Mouse (Mus musculus): Measurements from ENCODE around the gene Ptn. TPM values are rescaled to one million over a fixed set of nuclear protein-coding genes. Genes with fewer than 3 reads are reported as not detected.

The Ptn gene
- total and polyA plus RNA-seq, 2 experiments: not detected

DNA sequence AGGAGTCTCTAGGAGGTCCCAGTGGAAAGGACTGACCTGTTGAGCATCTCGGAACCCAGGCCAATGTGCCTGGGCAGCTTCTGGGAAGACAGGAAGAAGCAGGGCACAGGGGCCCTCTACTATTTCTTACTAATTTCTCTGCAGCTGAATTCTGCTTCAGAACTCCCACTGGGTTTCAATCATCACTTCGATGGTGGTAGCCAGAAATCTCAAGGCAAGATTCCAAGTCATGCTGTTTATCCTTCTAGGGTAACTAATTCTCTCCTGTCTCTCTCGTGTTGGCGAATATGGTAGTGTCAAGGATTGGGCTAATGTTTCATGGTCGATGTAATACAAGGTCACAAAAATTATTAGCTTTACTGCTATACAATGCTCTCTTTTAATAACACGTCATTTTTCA lies 34.2 kb upstream of the Ptn start:
- TF ChIP-seq CTCF (IDR thresholded peaks at IDR 0.05; ENCODE audit: low read depth, low read length) (no peak), POLR2A (IDR thresholded peaks at IDR 0.05; ENCODE audit: extremely low read depth, insufficient read depth, low read length) (no peak)
- WGBS: 83% methylated on average over 6 of the region's 6 CpGs
- H3K27me3 ChIP-seq (ENCODE audit: control insufficient read depth, insufficient read depth, low read length): no peaks in the 10 kb centered on the region
- no peaks in the 10 kb centered on the region for H3K79me2 ChIP-seq (ENCODE audit: control insufficient read depth, insufficient read depth, low read length)
- H3K36me3 ChIP-seq (ENCODE audit: control insufficient read depth, insufficient read depth, low read length): no peaks in the 10 kb centered on the region
- no peak overlapping the region for H3K4me3 ChIP-seq (ENCODE audit: insufficient read depth, low read depth, low read length)
- no peak for DNase-seq (ENCODE audit: extremely low read depth, low read depth, low spot score)
- no peak overlapping the region for H3K9ac ChIP-seq (ENCODE audit: low read depth, low read length)
- no peaks in the 10 kb centered on the region for H3K4me1 ChIP-seq (ENCODE audit: control insufficient read depth, insufficient read depth, low read length)
- H3K27ac ChIP-seq (replicated peaks; ENCODE audit: insufficient read depth, low read depth, low read length): no peak overlapping the region

DNA sequence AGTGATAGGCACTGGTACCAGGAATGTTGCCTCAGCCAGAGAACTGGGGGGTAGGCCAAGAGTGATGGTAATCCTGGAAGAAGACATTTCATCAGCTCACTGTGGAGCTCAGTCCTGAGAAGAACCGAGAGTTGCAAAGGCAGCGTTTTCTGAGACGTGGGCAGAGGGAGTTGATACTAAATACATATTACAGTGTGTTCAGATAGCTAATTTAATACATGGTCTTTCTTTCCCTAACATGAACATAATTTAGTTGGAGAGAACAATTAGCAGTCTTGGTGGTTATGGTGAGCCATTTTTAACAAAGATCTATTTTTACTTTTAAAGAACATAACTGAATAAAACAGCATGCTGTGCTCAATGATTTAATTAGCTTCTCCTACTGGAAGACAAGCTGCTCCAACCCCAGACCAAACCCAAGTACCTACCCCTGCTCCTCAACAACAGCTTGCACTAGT lies 33.0 kb upstream of the Ptn start:
- TF ChIP-seq CTCF (IDR thresholded peaks at IDR 0.05; ENCODE audit: low read depth, low read length) (no peak), POLR2A (IDR thresholded peaks at IDR 0.05; ENCODE audit: extremely low read depth, insufficient read depth, low read length) (no peak)
- H3K4me3 ChIP-seq (ENCODE audit: insufficient read depth, low read depth, low read length): no peak overlapping the region
- H3K9ac ChIP-seq (ENCODE audit: low read depth, low read length): no peak overlapping the region
- H3K27ac ChIP-seq (replicated peaks; ENCODE audit: insufficient read depth, low read depth, low read length): no peak overlapping the region
- no peaks in the 10 kb centered on the region for H3K79me2 ChIP-seq (ENCODE audit: control insufficient read depth, insufficient read depth, low read length)
- no peaks in the 10 kb centered on the region for H3K4me1 ChIP-seq (ENCODE audit: control insufficient read depth, insufficient read depth, low read length)
- H3K27me3 ChIP-seq (ENCODE audit: control insufficient read depth, insufficient read depth, low read length): no peaks in the 10 kb centered on the region
- no peak for DNase-seq (ENCODE audit: extremely low read depth, low read depth, low spot score)
- WGBS: 92% methylated on average over 3 of the region's 3 CpGs
- H3K36me3 ChIP-seq (ENCODE audit: control insufficient read depth, insufficient read depth, low read length): no peaks in the 10 kb centered on the region

DNA sequence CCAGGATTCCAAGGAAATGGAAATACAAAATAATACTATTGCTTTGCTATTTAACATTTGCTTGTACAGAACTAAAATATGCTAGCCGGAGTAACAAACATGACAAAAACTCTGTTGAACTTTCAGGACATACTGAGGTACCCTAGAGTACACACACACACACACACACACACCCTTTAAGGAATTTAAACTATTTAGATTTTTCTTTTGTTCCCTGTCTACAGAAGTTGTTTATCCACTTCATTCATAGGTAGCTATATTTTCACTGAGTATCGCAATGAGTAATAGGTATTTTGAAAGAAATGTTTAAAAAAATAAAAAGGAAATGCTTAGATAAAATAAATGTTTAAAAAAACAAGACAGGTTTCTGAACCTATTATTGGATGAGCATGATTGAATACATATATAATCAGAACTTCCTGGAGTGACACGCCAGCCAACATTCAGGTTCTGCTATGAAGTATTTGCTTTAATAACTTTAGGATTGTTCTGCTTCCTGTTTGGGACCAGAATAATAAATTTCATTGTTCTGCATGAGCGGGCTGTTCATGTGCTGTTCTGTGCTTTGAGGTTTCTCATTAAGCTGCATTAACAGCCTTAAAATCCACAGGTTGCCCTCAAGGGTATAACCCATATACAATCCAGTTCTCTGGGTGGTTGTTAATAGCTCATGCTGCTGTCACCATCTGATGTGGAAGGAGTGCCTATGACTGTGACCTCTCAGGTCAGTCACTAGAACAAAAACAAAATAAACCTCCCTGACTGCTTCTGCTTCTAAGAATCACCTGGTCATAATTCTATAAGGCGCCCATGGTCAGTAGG lies 32.3 kb upstream of the Ptn start:
- H3K27me3 ChIP-seq (ENCODE audit: control insufficient read depth, insufficient read depth, low read length): no peaks in the 10 kb centered on the region
- no peak for DNase-seq (ENCODE audit: extremely low read depth, low read depth, low spot score)
- TF ChIP-seq POLR2A (IDR thresholded peaks at IDR 0.05; ENCODE audit: extremely low read depth, insufficient read depth, low read length): no peak
- TF ChIP-seq CTCF (IDR thresholded peaks at IDR 0.05; ENCODE audit: low read depth, low read length): no peak
- no peaks in the 10 kb centered on the region for H3K4me1 ChIP-seq (ENCODE audit: control insufficient read depth, insufficient read depth, low read length)
- 88% methylated on average over 5 of the region's 5 CpGs for WGBS
- no peaks in the 10 kb centered on the region for H3K36me3 ChIP-seq (ENCODE audit: control insufficient read depth, insufficient read depth, low read length)
- H3K9ac ChIP-seq (ENCODE audit: low read depth, low read length): no peak overlapping the region
- H3K27ac ChIP-seq (replicated peaks; ENCODE audit: insufficient read depth, low read depth, low read length): no peak overlapping the region
- no peaks in the 10 kb centered on the region for H3K79me2 ChIP-seq (ENCODE audit: control insufficient read depth, insufficient read depth, low read length)
- no peak overlapping the region for H3K4me3 ChIP-seq (ENCODE audit: insufficient read depth, low read depth, low read length)

GRCm38 (mm10) chr6:36841701-36842100 lies 31.7 kb upstream of the Ptn start:
- Histone ChIP-seq H3K9ac (ENCODE audit: low read depth, low read length) (no peak overlapping the region), H3K79me2 (ENCODE audit: control insufficient read depth, insufficient read depth, low read length) (no peaks in the 10 kb centered on the region), H3K4me1 (ENCODE audit: control insufficient read depth, insufficient read depth, low read length) (no peaks in the 10 kb centered on the region), H3K4me3 (ENCODE audit: insufficient read depth, low read depth, low read length) (no peak overlapping the region), H3K27ac (replicated peaks; ENCODE audit: insufficient read depth, low read depth, low read length) (no peak overlapping the region), H3K36me3 (ENCODE audit: control insufficient read depth, insufficient read depth, low read length) (no peaks in the 10 kb centered on the region), H3K27me3 (ENCODE audit: control insufficient read depth, insufficient read depth, low read length) (no peaks in the 10 kb centered on the region)
- no peak for DNase-seq (ENCODE audit: extremely low read depth, low read depth, low spot score)
- 91% methylated on average over 3 of the region's 3 CpGs for WGBS
- TF ChIP-seq CTCF (IDR thresholded peaks at IDR 0.05; ENCODE audit: low read depth, low read length) (no peak), POLR2A (IDR thresholded peaks at IDR 0.05; ENCODE audit: extremely low read depth, insufficient read depth, low read length) (no peak)

GRCm38 (mm10) chr6:36841174-36841573 lies 31.2 kb upstream of the Ptn start:
- no peak for TF ChIP-seq CTCF (IDR thresholded peaks at IDR 0.05; ENCODE audit: low read depth, low read length)
- TF ChIP-seq POLR2A (IDR thresholded peaks at IDR 0.05; ENCODE audit: extremely low read depth, insufficient read depth, low read length): no peak
- no peak overlapping the region for H3K9ac ChIP-seq (ENCODE audit: low read depth, low read length)
- no peak overlapping the region for H3K4me3 ChIP-seq (ENCODE audit: insufficient read depth, low read depth, low read length)
- no peaks in the 10 kb centered on the region for H3K27me3 ChIP-seq (ENCODE audit: control insufficient read depth, insufficient read depth, low read length)
- DNase-seq (ENCODE audit: extremely low read depth, low read depth, low spot score): no peak
- H3K27ac ChIP-seq (replicated peaks; ENCODE audit: insufficient read depth, low read depth, low read length): no peak overlapping the region
- no peaks in the 10 kb centered on the region for H3K36me3 ChIP-seq (ENCODE audit: control insufficient read depth, insufficient read depth, low read length)
- no peaks in the 10 kb centered on the region for H3K79me2 ChIP-seq (ENCODE audit: control insufficient read depth, insufficient read depth, low read length)
- H3K4me1 ChIP-seq (ENCODE audit: control insufficient read depth, insufficient read depth, low read length): no peaks in the 10 kb centered on the region

DNA sequence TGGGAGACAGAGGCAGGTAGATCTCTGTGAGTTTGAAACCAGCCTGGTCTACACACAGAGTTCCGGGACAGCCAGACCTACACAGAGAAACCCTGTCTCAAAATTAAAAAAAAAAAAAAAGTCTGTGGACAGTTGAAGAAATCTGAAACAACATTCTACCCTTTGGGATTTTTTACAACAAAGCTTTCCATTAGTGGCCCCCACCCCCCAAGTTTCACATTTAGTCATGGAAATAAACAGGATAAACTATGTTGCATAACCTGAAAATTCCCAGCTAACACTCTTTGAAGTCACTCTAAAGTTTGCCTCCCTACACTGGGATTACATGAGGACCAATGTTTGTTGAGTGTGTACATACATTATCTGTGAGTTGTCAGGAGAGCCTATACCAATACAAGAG lies 28.7 kb upstream of the Ptn start:
- Histone ChIP-seq H3K27me3 (ENCODE audit: control insufficient read depth, insufficient read depth, low read length) (no peaks in the 10 kb centered on the region), H3K36me3 (ENCODE audit: control insufficient read depth, insufficient read depth, low read length) (no peaks in the 10 kb centered on the region), H3K27ac (replicated peaks; ENCODE audit: insufficient read depth, low read depth, low read length) (no peak overlapping the region), H3K9ac (ENCODE audit: low read depth, low read length) (no peak overlapping the region), H3K79me2 (ENCODE audit: control insufficient read depth, insufficient read depth, low read length) (no peaks in the 10 kb centered on the region), H3K4me1 (ENCODE audit: control insufficient read depth, insufficient read depth, low read length) (no peaks in the 10 kb centered on the region), H3K4me3 (ENCODE audit: insufficient read depth, low read depth, low read length) (no peak overlapping the region)
- no peak for TF ChIP-seq POLR2A (IDR thresholded peaks at IDR 0.05; ENCODE audit: extremely low read depth, insufficient read depth, low read length)
- TF ChIP-seq CTCF (IDR thresholded peaks at IDR 0.05; ENCODE audit: low read depth, low read length): no peak
- 95% methylated on average over 1 of the region's 1 CpGs for WGBS
- no peak for DNase-seq (ENCODE audit: extremely low read depth, low read depth, low spot score)
